Mouse (Mus musculus): ENCODE measurements around the gene Nell2.
A peak's percentile ranks its signal among the peaks of the same experiment; 100 is the strongest.

Gene Nell2

GRCm38 (mm10) chr15:95101522-95101921 lies 426.8 kb downstream of the Nell2 start:
- DNase-seq (ENCODE audit: low read depth, low spot score) = no peak

- no peak for DNase-seq (ENCODE audit: low read depth, low spot score)
Observed at GRCm38 (mm10) chr15:95100133-95100532, 428.2 kb downstream of the Nell2 start.

- no peak for DNase-seq (ENCODE audit: low read depth, low spot score)
Observed at GRCm38 (mm10) chr15:95085962-95086361, 442.4 kb downstream of the Nell2 start.

- DNase-seq (ENCODE audit: low read depth, low spot score) = peak; percentile 36
Observed at GRCm38 (mm10) chr15:95081654-95082053, 446.7 kb downstream of the Nell2 start.

GRCm38 (mm10) chr15:95075356-95075755 lies 453.0 kb downstream of the Nell2 start:
- DNase-seq (ENCODE audit: low read depth, low spot score) = no peak

GRCm38 (mm10) chr15:95070881-95071280 lies 457.5 kb downstream of the Nell2 start:
- no peak for DNase-seq (ENCODE audit: low read depth, low spot score)

DNA sequence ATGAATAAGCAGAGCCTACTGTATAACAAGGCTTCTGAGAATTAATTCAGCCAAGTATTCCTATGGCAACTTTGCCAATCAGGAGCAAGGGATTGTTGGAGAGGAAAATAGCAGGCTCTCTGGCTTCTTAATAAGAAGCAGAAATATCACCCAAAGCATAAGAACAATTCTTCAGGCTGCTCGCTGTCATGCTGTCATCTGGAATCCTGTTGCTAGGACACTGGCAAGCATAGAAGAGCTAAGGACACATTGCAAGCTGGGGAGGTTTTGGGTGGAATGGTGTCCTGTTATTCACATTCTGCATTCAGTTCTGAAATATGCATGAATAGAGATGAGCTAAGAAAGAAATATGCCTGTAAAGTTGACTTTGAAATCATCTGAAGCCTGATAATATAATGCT lies 459.6 kb downstream of the Nell2 start:
- DNase-seq (ENCODE audit: low read depth, low spot score) = no peak

DNA sequence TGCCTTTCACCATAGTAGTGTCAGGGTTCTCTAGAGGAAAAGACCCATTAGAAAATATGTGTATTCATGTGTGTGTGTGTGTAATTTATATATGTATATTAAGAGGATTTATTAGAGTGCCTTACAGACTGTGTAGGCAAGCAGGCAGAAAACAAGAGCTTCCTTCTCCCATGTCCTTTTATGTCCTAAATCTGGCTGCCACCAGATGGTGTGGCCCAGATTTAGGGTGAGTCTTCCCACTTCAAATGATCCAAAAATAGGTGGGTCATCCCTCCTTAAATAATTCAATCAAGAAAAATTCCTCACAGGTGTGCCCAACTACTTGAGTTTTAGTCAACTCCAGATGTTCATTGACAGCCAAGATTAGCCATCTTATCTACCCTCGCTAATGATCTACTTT lies 460.3 kb downstream of the Nell2 start:
- no peak for DNase-seq (ENCODE audit: low read depth, low spot score)

DNA sequence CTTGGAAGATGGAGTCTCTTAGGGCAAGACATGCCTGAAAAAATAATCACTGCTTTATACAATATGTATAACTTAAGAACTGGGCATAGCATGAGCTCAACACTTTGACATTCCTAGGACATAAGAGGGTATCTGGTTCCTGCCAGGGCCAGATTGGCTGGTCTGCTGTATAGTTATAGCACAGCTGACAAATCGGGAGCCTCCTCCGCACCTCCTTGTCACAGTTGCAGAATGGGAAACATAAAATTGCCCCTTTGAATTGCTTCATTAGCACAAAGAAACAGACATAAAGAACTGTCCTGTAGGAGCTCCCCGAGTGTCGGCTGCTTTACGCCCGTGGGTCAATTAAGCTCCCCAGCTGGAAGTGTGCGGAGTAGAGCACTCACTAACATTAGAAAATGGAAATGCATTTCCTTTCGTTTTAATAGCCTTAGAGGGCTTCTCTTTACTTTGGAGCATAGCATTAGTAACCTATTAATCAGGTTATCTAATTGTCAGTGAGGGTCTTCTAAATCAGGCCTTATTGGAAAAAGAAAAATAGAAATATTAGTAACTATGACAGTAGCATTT lies 473.2 kb downstream of the Nell2 start:
- DNase-seq (ENCODE audit: low read depth, low spot score) = no peak

- DNase-seq (ENCODE audit: low read depth, low spot score) = no peak
Observed at GRCm38 (mm10) chr15:95049171-95049729, 479.1 kb downstream of the Nell2 start.

DNA sequence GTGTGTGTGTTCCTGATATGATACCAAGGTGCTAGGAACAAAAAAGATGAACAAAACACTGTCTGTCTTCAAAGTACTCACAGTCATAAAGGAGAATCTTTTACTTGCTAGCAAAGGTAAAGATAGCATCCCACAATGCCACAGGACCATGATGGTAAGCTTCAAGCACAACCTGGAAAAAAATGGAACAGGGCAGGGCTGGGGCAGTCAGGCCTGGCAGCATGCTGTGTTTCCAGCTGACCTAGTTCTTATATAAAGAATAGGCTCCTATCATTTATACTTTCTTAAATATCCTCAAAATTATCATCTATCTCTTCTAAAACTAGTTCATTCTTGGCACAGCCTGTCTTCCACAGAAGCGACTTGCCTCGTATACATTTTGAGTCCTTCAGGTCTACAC lies 480.9 kb downstream of the Nell2 start:
- no peak for DNase-seq (ENCODE audit: low read depth, low spot score)

GRCm38 (mm10) chr15:95044011-95044410 lies 484.3 kb downstream of the Nell2 start:
- DNase-seq (ENCODE audit: low read depth, low spot score) = no peak

DNA sequence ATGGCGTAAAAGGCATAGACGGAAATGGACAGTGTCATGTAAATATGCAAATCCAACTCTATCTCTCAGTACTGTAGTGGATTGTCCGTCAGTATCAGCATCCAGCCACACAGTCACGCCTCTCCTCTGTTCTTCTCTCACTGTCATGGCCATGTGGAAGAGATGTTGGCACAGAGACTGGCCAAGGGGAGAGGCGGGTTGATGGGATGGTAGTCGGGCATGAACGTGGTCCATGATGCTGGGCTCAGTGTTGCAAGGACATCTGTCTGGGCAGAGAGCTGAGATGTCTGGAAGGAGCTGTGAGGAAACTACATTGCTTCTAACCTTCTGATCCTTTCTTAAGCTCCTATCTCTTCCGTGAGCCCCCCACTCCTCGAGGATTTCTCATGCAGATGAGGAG lies 485.9 kb downstream of the Nell2 start:
- DNase-seq (ENCODE audit: low read depth, low spot score) = no peak

- no peak for DNase-seq (ENCODE audit: low read depth, low spot score)
Observed at GRCm38 (mm10) chr15:95029487-95029875, 498.9 kb downstream of the Nell2 start.

GRCm38 (mm10) chr15:95028862-95029486 lies 499.4 kb downstream of the Nell2 start:
- no peak for DNase-seq (ENCODE audit: low read depth, low spot score)
